Mouse (Mus musculus): ENCODE measurements around the gene Mttp. TPM values are rescaled to one million over a fixed set of nuclear protein-coding genes. Genes with fewer than 3 reads are reported as not detected.
"Not testable (repeated sequence)": the region's sequence is repeated elsewhere in the genome, so short reads cannot be mapped to it uniquely, and the experiment has no call there.

Gene Mttp
- polyA plus RNA-seq, 1 experiment from 2014 or later = 7.0 TPM

- H3K36me3 ChIP-seq (ENCODE audit: control insufficient read depth, insufficient read depth, low read length) = no peaks in the 10 kb centered on the region
- H3K9ac ChIP-seq (replicated peaks; ENCODE audit: low read length) = peak overlapping the region; percentile 72
- H3K27me3 ChIP-seq (ENCODE audit: control insufficient read depth, insufficient read depth, low read length) = no peaks in the 10 kb centered on the region
- WGBS = 9% methylated on average over 12 of the region's 12 CpGs
- peak; percentile 2 for DNase-seq
- peak overlapping the region; percentile 97 for H3K27ac ChIP-seq (replicated peaks; ENCODE audit: low read depth, low read length)
- H3K4me3 ChIP-seq (replicated peaks; ENCODE audit: low read depth, low read length) = peak overlapping the region; percentile 60
- no peak for ATAC-seq (ENCODE audit: low FRiP score, low TSS enrichment)
- H3K4me1 ChIP-seq (ENCODE audit: control insufficient read depth, insufficient read depth, low read length) = peaks cover 5% of the 10 kb centered on the region
- peak overlapping the region; percentile 71 for H3K4me2 ChIP-seq (ENCODE audit: low read length)
- no peaks in the 10 kb centered on the region for H3K9me3 ChIP-seq (ENCODE audit: control insufficient read depth, low read length)
Observed at GRCm38 (mm10) chr3:138142733-138143314, 1.9 kb downstream of the Mttp start.

GRCm38 (mm10) chr3:138142052-138142732, 2.6 kb downstream of the Mttp start:
- H3K27ac ChIP-seq (replicated peaks; ENCODE audit: low read depth, low read length) = no peak overlapping the region
- 64% methylated on average over 4 of the region's 4 CpGs for WGBS
- ATAC-seq (ENCODE audit: low FRiP score, low TSS enrichment) (no peak), DNase-seq (peak; percentile 4)
- H3K4me1 ChIP-seq (ENCODE audit: control insufficient read depth, insufficient read depth, low read length) = peaks cover 5% of the 10 kb centered on the region
- H3K9me3 ChIP-seq (ENCODE audit: control insufficient read depth, low read length) = no peaks in the 10 kb centered on the region
- H3K4me3 ChIP-seq (replicated peaks; ENCODE audit: low read depth, low read length) = peak overlapping the region; percentile 60
- no peaks in the 10 kb centered on the region for H3K27me3 ChIP-seq (ENCODE audit: control insufficient read depth, insufficient read depth, low read length)
- H3K9ac ChIP-seq (replicated peaks; ENCODE audit: low read length) = peak overlapping the region; percentile 16; the same call in 1 of the 2 replicates
- H3K4me2 ChIP-seq (ENCODE audit: low read length) = peak overlapping the region; percentile 71
- H3K36me3 ChIP-seq (ENCODE audit: control insufficient read depth, insufficient read depth, low read length) = no peaks in the 10 kb centered on the region

DNA sequence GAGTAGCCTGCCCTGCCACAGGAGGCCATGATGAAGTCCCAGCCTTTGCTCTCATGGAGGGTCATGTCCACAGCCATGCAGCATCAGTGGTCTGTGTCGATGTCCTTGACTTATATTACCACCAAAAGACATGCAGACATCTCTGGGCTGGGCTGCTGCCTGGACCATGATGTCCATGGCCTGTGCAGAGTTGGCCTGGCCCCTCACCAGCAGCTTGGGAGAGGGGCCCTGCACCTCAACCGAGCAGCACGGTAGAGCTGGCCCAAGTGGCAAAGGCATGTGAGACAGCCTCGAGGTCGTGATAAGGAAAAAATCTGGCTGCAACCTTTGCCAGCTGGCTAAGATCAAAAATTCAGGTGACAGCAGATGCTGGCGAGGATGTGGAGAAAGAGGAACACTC, 5.1 kb downstream of the Mttp start:
- WGBS = 91% methylated on average over 6 of the region's 6 CpGs
- ATAC-seq (ENCODE audit: low FRiP score, low TSS enrichment) = no peak

GRCm38 (mm10) chr3:138138146-138138545, 6.6 kb downstream of the Mttp start:
- not testable (repeated sequence) for H3K4me2 ChIP-seq (ENCODE audit: low read length); H3K9me3 ChIP-seq (ENCODE audit: control insufficient read depth, low read length); H3K36me3 ChIP-seq (ENCODE audit: control insufficient read depth, insufficient read depth, low read length); ATAC-seq (ENCODE audit: low FRiP score, low TSS enrichment); H3K27me3 ChIP-seq (ENCODE audit: control insufficient read depth, insufficient read depth, low read length); H3K4me3 ChIP-seq (replicated peaks; ENCODE audit: low read depth, low read length); H3K4me1 ChIP-seq (ENCODE audit: control insufficient read depth, insufficient read depth, low read length); DNase-seq; H3K9ac ChIP-seq (replicated peaks; ENCODE audit: low read length); H3K27ac ChIP-seq (replicated peaks; ENCODE audit: low read depth, low read length)
- WGBS = 86% methylated on average over 13 of the region's 13 CpGs

More for the DNA sequence above, 5.1 kb downstream of the Mttp start:
- no peak for DNase-seq
- H3K36me3 ChIP-seq (ENCODE audit: control insufficient read depth, insufficient read depth, low read length) = no peaks in the 10 kb centered on the region
- no peak overlapping the region for H3K4me3 ChIP-seq (replicated peaks; ENCODE audit: low read depth, low read length)
- H3K27me3 ChIP-seq (ENCODE audit: control insufficient read depth, insufficient read depth, low read length) = no peaks in the 10 kb centered on the region
- H3K4me2 ChIP-seq (ENCODE audit: low read length) = no peak overlapping the region
- H3K4me1 ChIP-seq (ENCODE audit: control insufficient read depth, insufficient read depth, low read length) = peaks cover 5% of the 10 kb centered on the region
- no peak overlapping the region for H3K9ac ChIP-seq (replicated peaks; ENCODE audit: low read length)
- no peak overlapping the region for H3K27ac ChIP-seq (replicated peaks; ENCODE audit: low read depth, low read length)
- no peaks in the 10 kb centered on the region for H3K9me3 ChIP-seq (ENCODE audit: control insufficient read depth, low read length)

DNA sequence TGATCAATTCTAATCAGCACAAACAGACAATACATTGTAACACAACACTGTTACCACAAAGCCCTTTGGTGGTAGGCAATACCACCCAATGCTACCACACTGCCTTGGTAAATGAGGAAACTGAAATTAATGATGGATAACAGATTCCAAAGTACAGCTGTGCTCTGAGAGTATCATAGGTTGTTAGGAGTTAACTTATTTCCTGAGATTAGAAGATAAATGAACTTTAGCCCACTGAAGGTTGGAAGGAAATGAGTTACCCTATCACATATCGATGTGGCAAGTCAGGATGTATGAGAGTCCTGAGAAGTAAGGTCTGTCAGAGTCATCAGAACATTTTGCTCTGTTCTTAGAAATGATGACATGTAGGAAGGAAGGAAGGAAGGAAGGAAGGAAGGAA, 10.2 kb downstream of the Mttp start:
- DNase-seq = no peak
- no peak for ATAC-seq (ENCODE audit: low FRiP score, low TSS enrichment)
- WGBS = 98% methylated on average over 1 of the region's 1 CpGs
- H3K27ac ChIP-seq (replicated peaks; ENCODE audit: low read depth, low read length) = no peak overlapping the region
- H3K4me3 ChIP-seq (replicated peaks; ENCODE audit: low read depth, low read length) = no peak overlapping the region
- H3K4me2 ChIP-seq (ENCODE audit: low read length) = no peak overlapping the region
- no peak overlapping the region for H3K9ac ChIP-seq (replicated peaks; ENCODE audit: low read length)
- H3K4me1 ChIP-seq (ENCODE audit: control insufficient read depth, insufficient read depth, low read length) = no peaks in the 10 kb centered on the region
- H3K36me3 ChIP-seq (ENCODE audit: control insufficient read depth, insufficient read depth, low read length) = no peaks in the 10 kb centered on the region
- no peaks in the 10 kb centered on the region for H3K9me3 ChIP-seq (ENCODE audit: control insufficient read depth, low read length)
- no peaks in the 10 kb centered on the region for H3K27me3 ChIP-seq (ENCODE audit: control insufficient read depth, insufficient read depth, low read length)

- H3K4me3 ChIP-seq (replicated peaks; ENCODE audit: low read depth, low read length) = no peak overlapping the region
Observed at GRCm38 (mm10) chr3:138133916-138134315, 10.9 kb downstream of the Mttp start.

DNA sequence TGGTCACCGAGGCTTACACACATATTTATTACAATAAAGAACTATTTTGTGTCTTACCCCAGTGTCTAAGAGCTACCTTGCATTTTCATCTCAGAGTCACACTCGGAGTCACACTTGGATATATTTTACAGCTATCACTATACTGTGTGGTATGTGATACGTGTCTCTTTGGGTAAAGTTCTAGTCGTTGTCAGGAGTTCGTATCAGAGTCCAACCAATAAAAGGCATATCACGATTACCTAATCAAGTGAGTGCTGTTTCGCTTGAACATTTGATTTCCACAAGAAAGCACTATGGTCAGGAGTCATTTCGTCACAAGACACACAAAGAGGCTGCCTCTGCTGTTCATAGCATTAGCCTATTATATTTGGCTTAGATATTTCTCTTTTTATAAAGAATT, 11.3 kb downstream of the Mttp start:
- Histone ChIP-seq H3K36me3 (ENCODE audit: control insufficient read depth, insufficient read depth, low read length) (no peaks in the 10 kb centered on the region), H3K4me2 (ENCODE audit: low read length) (no peak overlapping the region), H3K9ac (replicated peaks; ENCODE audit: low read length) (no peak overlapping the region), H3K4me3 (replicated peaks; ENCODE audit: low read depth, low read length) (no peak overlapping the region), H3K27ac (replicated peaks; ENCODE audit: low read depth, low read length) (no peak overlapping the region), H3K27me3 (ENCODE audit: control insufficient read depth, insufficient read depth, low read length) (no peaks in the 10 kb centered on the region), H3K9me3 (ENCODE audit: control insufficient read depth, low read length) (no peaks in the 10 kb centered on the region), H3K4me1 (ENCODE audit: control insufficient read depth, insufficient read depth, low read length) (no peaks in the 10 kb centered on the region)
- 92% methylated on average over 8 of the region's 8 CpGs for WGBS
- DNase-seq = no peak
- ATAC-seq (ENCODE audit: low FRiP score, low TSS enrichment) = no peak

More at GRCm38 (mm10) chr3:138133916-138134315, 10.9 kb downstream of the Mttp start:
- H3K27ac ChIP-seq (replicated peaks; ENCODE audit: low read depth, low read length) = no peak overlapping the region
- no peaks in the 10 kb centered on the region for H3K36me3 ChIP-seq (ENCODE audit: control insufficient read depth, insufficient read depth, low read length)
- H3K4me1 ChIP-seq (ENCODE audit: control insufficient read depth, insufficient read depth, low read length) = no peaks in the 10 kb centered on the region
- ATAC-seq (ENCODE audit: low FRiP score, low TSS enrichment) (no peak), DNase-seq (no peak)
- H3K4me2 ChIP-seq (ENCODE audit: low read length) = no peak overlapping the region
- 88% methylated on average over 11 of the region's 11 CpGs for WGBS
- H3K9ac ChIP-seq (replicated peaks; ENCODE audit: low read length) = no peak overlapping the region
- H3K27me3 ChIP-seq (ENCODE audit: control insufficient read depth, insufficient read depth, low read length) = no peaks in the 10 kb centered on the region
- H3K9me3 ChIP-seq (ENCODE audit: control insufficient read depth, low read length) = no peaks in the 10 kb centered on the region

- 57% methylated on average over 9 of the region's 9 CpGs for WGBS
- ATAC-seq (ENCODE audit: low FRiP score, low TSS enrichment) (no peak), DNase-seq (no peak)
- H3K9me3 ChIP-seq (ENCODE audit: control insufficient read depth, low read length) = no peaks in the 10 kb centered on the region
- no peak overlapping the region for H3K9ac ChIP-seq (replicated peaks; ENCODE audit: low read length)
- no peak overlapping the region for H3K4me2 ChIP-seq (ENCODE audit: low read length)
- H3K27ac ChIP-seq (replicated peaks; ENCODE audit: low read depth, low read length) = no peak overlapping the region
- no peaks in the 10 kb centered on the region for H3K27me3 ChIP-seq (ENCODE audit: control insufficient read depth, insufficient read depth, low read length)
- H3K4me3 ChIP-seq (replicated peaks; ENCODE audit: low read depth, low read length) = no peak overlapping the region
- H3K4me1 ChIP-seq (ENCODE audit: control insufficient read depth, insufficient read depth, low read length) = no peaks in the 10 kb centered on the region
- H3K36me3 ChIP-seq (ENCODE audit: control insufficient read depth, insufficient read depth, low read length) = no peaks in the 10 kb centered on the region
Observed at GRCm38 (mm10) chr3:138131168-138131567, 13.6 kb downstream of the Mttp start.

DNA sequence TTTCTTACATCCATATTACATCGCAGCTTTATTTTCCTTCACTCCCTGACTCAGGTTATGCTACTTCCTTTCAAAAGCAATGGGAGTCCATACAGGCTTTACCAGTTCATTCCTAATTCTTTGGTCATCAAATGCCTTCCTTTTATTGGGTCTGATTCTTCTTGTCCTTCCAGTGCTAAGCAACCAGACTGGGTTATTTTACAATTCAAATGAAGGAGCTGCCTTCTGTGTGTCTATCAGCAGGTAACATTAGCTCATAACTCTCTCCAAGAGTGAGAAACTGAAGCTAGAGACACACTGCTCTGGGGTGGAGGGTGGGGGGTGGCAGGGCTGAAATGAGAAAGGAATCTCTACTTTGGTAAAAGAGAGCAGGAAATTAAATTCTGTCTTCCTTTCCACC, 14.1 kb downstream of the Mttp start:
- Histone ChIP-seq H3K9me3 (ENCODE audit: control insufficient read depth, low read length) (no peaks in the 10 kb centered on the region), H3K4me1 (ENCODE audit: control insufficient read depth, insufficient read depth, low read length) (no peaks in the 10 kb centered on the region)
- 24% methylated on average over 1 of the region's 1 CpGs for WGBS

More for the DNA sequence above, 14.1 kb downstream of the Mttp start:
- H3K4me3 ChIP-seq (replicated peaks; ENCODE audit: low read depth, low read length) = no peak overlapping the region
- no peak overlapping the region for H3K4me2 ChIP-seq (ENCODE audit: low read length)
- H3K27ac ChIP-seq (replicated peaks; ENCODE audit: low read depth, low read length) = no peak overlapping the region
- no peak for ATAC-seq (ENCODE audit: low FRiP score, low TSS enrichment)
- peak; percentile 4 for DNase-seq
- no peaks in the 10 kb centered on the region for H3K36me3 ChIP-seq (ENCODE audit: control insufficient read depth, insufficient read depth, low read length)
- H3K27me3 ChIP-seq (ENCODE audit: control insufficient read depth, insufficient read depth, low read length) = no peaks in the 10 kb centered on the region
- no peak overlapping the region for H3K9ac ChIP-seq (replicated peaks; ENCODE audit: low read length)
